Mouse (Mus musculus) G1E (cell line): Measurements from ENCODE around the gene Tnni3. TPM values are rescaled to one million over a fixed set of nuclear protein-coding genes. Genes with fewer than 3 reads are reported as not detected.

ENCODE experiments used
- ATAC-seq: 2 replicates; pipeline ENCODE4 v1.8.0; 2016; ENCODE audit warnings: mild to moderate bottlenecking; ENCODE audit not compliant: insufficient number of reproducible peaks, poor library complexity, low FRiP score, severe bottlenecking; ENCODE audit errors: extremely low read depth
- DNase-seq: peaks from one replicate; pipeline ENCODE4 v3.0.0; 2012; ENCODE audit warnings: low spot score
- H3K27me3 ChIP-seq: 2 replicates; pipeline ENCODE4 v1.6.1; 2012; ENCODE audit warnings: mild to moderate bottlenecking, low read length, inconsistent platforms; ENCODE audit not compliant: insufficient read depth
- H3K36me3 ChIP-seq: replicated peaks from 2 replicates; pipeline ENCODE3; 2012; ENCODE audit warnings: mild to moderate bottlenecking, inconsistent platforms
- H3K4me1 ChIP-seq: 2 replicates; pipeline ENCODE4 v1.6.1; 2012; ENCODE audit warnings: low read depth, low read length, inconsistent platforms, mixed read lengths; ENCODE audit not compliant: insufficient read depth
- H3K4me3 ChIP-seq: 2 replicates; pipeline ENCODE4 v1.5.1; 2012; ENCODE audit warnings: low read depth, mild to moderate bottlenecking, inconsistent platforms, low read length, moderate library complexity, mixed read lengths
- H3K9me3 ChIP-seq: replicated peaks from 2 replicates; pipeline ENCODE4 v1.6.1; 2012; ENCODE audit warnings: inconsistent platforms
- CTCF ChIP-seq: IDR thresholded peaks from 2 replicates; pipeline ENCODE4 v1.5.1; 2012; ENCODE audit warnings: low read depth, low read length, inconsistent platforms, mixed read lengths
- GATA1 ChIP-seq: IDR thresholded peaks from 2 replicates; pipeline ENCODE4 v1.6.1; 2012; ENCODE audit warnings: borderline replicate concordance, low read length, inconsistent platforms, mixed read lengths
- GATA2 ChIP-seq: IDR thresholded peaks from 2 replicates; pipeline ENCODE4 v1.6.1; 2012; ENCODE audit warnings: low read depth, low read length, inconsistent platforms, borderline replicate concordance
- POLR2AphosphoS5 ChIP-seq: IDR thresholded peaks from 2 replicates; pipeline ENCODE4 v1.6.1; 2012; ENCODE audit warnings: low read depth, low read length, inconsistent platforms; ENCODE audit not compliant: insufficient replicate concordance
- TAL1 ChIP-seq: conservative IDR thresholded peaks from 2 replicates; pipeline ENCODE4 v1.6.1; 2012; ENCODE audit warnings: low read depth, low read length, inconsistent platforms, mixed read lengths
- polyA plus RNA-seq: library from polyadenylated mRNA; stranded (reverse); fragments of >175 nt; gene quantifications from 2 replicates; pipeline ENCODE4 v1.2.3, GENCODE M21; 2012
- total RNA-seq, 2 experiments: library from RNA; stranded (forward) in 1 of 2; stranded (reverse) in 1 of 2; fragments of 200-1000 nt in 1 of 2; fragments of >200 nt in 1 of 2; fragmentation: Nextera tagmentation in 1 of 2; gene quantifications; 2 replicates each; pipeline ENCODE4 v1.2.3; 2014 to 2017

The Tnni3 gene
- total and polyA plus RNA-seq, 3 experiments, result 0.15 TPM; not detected in 2

GRCm38 (mm10) chr7:4507220-4507619 lies 16.8 kb downstream of the Tnni3 start:
- DNase-seq, result peak; percentile 48

GRCm38 (mm10) chr7:4504646-4505435 lies 19.2 kb downstream of the Tnni3 start:
- ATAC-seq (peak; percentile 52), DNase-seq (peak; percentile 81)
- Histone ChIP-seq H3K4me3 (peak overlapping the region; percentile 55; the same call in 1 of the 2 replicates), H3K9me3 (no peaks in the 10 kb centered on the region; the same call in 1 of the 2 replicates), H3K36me3 (peaks cover 4% of the 10 kb centered on the region), H3K4me1 (peaks cover 66% of the 10 kb centered on the region), H3K27me3 (no peaks in the 10 kb centered on the region)
- TF ChIP-seq POLR2AphosphoS5 (no peak), TAL1 (peak; percentile 50; the same call in 1 of the 2 replicates)

More at GRCm38 (mm10) chr7:4507220-4507619, 16.8 kb downstream of the Tnni3 start:
- peaks cover 60% of the 10 kb centered on the region for H3K4me1 ChIP-seq
- no peak overlapping the region for H3K4me3 ChIP-seq
- H3K9me3 ChIP-seq, result no peaks in the 10 kb centered on the region; the same call in 1 of the 2 replicates
- H3K36me3 ChIP-seq, result no peaks in the 10 kb centered on the region
- TF ChIP-seq POLR2AphosphoS5 (no peak), CTCF (no peak), TAL1 (no peak), GATA1 (no peak), GATA2 (no peak)
- H3K27me3 ChIP-seq, result peaks cover 12% of the 10 kb centered on the region; the same call in 1 of the 2 replicates
- ATAC-seq, result no peak

- TF ChIP-seq POLR2AphosphoS5 (no peak), GATA1 (no peak), CTCF (no peak), TAL1 (no peak), GATA2 (no peak)
- H3K4me1 ChIP-seq, result peaks cover 71% of the 10 kb centered on the region
- DNase-seq, result no peak
Measured at GRCm38 (mm10) chr7:4503858-4504257, 20.2 kb downstream of the Tnni3 start.

GRCm38 (mm10) chr7:4503100-4503499 lies 20.9 kb downstream of the Tnni3 start:
- H3K36me3 ChIP-seq, result peaks cover 21% of the 10 kb centered on the region
- peaks cover 71% of the 10 kb centered on the region for H3K4me1 ChIP-seq
- TF ChIP-seq GATA2 (no peak), TAL1 (no peak), CTCF (no peak), POLR2AphosphoS5 (no peak), GATA1 (no peak)
- DNase-seq (no peak), ATAC-seq (no peak)
- H3K4me3 ChIP-seq, result no peak overlapping the region
- H3K9me3 ChIP-seq, result no peaks in the 10 kb centered on the region; the same call in 1 of the 2 replicates
- no peaks in the 10 kb centered on the region for H3K27me3 ChIP-seq

More at GRCm38 (mm10) chr7:4503858-4504257, 20.2 kb downstream of the Tnni3 start:
- Histone ChIP-seq H3K27me3 (no peaks in the 10 kb centered on the region), H3K9me3 (no peaks in the 10 kb centered on the region; the same call in 1 of the 2 replicates), H3K4me3 (no peak overlapping the region; the same call in 1 of the 2 replicates), H3K36me3 (peaks cover 14% of the 10 kb centered on the region)
- no peak for ATAC-seq

- H3K4me1 ChIP-seq, result peaks cover 72% of the 10 kb centered on the region
- TF ChIP-seq GATA2 (no peak), TAL1 (no peak), POLR2AphosphoS5 (no peak), CTCF (no peak), GATA1 (no peak)
- no peaks in the 10 kb centered on the region for H3K9me3 ChIP-seq
- no peaks in the 10 kb centered on the region for H3K27me3 ChIP-seq
- peaks cover 27% of the 10 kb centered on the region for H3K36me3 ChIP-seq
- DNase-seq (peak; percentile 54), ATAC-seq (no peak)
- H3K4me3 ChIP-seq, result peak overlapping the region; percentile 100; the same call in 1 of the 2 replicates
Measured at GRCm38 (mm10) chr7:4502421-4503090, 21.5 kb downstream of the Tnni3 start.
